Mouse (Mus musculus): Measurements from ENCODE around the gene Rapgef1.

- TF ChIP-seq MXI1 (IDR thresholded peaks at IDR 0.05; ENCODE audit: low read depth, low read length) (no peak), CTCF (conservative IDR thresholded peaks at IDR 0.05 in 1 of 2, IDR thresholded peaks at IDR 0.05 in 1 of 2; ENCODE audit: low read depth in 2 of 2, low read length in 2 of 2) (no peak), SMC3 (IDR thresholded peaks at IDR 0.05; ENCODE audit: low read depth, low read length) (no peak), POLR2A (IDR thresholded peaks at IDR 0.05; ENCODE audit: low read depth, low read length) (no peak), ZMIZ1 (IDR thresholded peaks at IDR 0.05; ENCODE audit: low read depth, low read length) (no peak), NELFE (IDR thresholded peaks at IDR 0.05; ENCODE audit: low read depth, low read length) (no peak), TCF12 (IDR thresholded peaks at IDR 0.05; ENCODE audit: low read depth, low read length) (no peak), EP300 (IDR thresholded peaks at IDR 0.05; ENCODE audit: low read length) (no peak), E2F4 (IDR thresholded peaks at IDR 0.05; ENCODE audit: insufficient replicate concordance, low read depth, low read length) (no peak), RAD21 (IDR thresholded peaks at IDR 0.05; ENCODE audit: low read depth, low read length) (no peak), HCFC1 (IDR thresholded peaks at IDR 0.05; ENCODE audit: low read depth, low read length) (no peak), MYC (IDR thresholded peaks at IDR 0.05; ENCODE audit: low read depth, low read length) (no peak), MAX (IDR thresholded peaks at IDR 0.05; ENCODE audit: low read length) (no peak)
These were observed 71.5 kb downstream of the Rapgef1 start for GRCm38 (mm10) chr2:29691068-29691467.

All from CH12.LX (cell line).